Mouse (Mus musculus) megakaryocyte progenitor cell, adult 5-6 weeks (primary cell): ENCODE measurements at regions not wholly inside any gene's neighbourhood (a gene's known extent, or its start where the extent isn't known, plus 50 kb on each side); places are given as distances from the start of the nearest gene placed in this dataset.

Experiments used
- ATAC-seq: replicated peaks from 2 replicates; pipeline ENCODE4 v1.8.0; 2016; ENCODE audit warnings: mild to moderate bottlenecking, moderate TSS enrichment, inconsistent platforms; ENCODE audit not compliant: poor library complexity

DNA sequence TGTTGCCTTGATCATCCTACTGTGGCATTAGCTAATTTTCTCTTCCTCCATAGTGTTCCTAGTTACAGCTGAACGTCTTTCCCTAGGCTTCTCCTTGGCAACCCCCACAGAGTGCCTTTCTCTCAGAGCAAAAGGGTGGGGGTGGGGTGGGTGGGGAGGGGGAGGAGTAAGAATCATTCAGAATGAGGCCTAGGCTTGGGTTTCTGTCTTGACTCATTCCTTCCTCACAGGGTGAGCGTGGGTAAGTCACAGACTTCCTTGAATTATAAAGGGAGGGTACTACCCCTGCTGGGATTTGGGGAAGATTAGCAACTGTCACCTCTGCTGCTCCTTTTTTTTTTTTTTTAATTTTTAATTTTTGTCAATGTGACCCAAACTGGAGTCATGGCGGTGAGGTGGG lies 114.5 kb downstream of the Dhx35 start:
- ATAC-seq, result no peak

DNA sequence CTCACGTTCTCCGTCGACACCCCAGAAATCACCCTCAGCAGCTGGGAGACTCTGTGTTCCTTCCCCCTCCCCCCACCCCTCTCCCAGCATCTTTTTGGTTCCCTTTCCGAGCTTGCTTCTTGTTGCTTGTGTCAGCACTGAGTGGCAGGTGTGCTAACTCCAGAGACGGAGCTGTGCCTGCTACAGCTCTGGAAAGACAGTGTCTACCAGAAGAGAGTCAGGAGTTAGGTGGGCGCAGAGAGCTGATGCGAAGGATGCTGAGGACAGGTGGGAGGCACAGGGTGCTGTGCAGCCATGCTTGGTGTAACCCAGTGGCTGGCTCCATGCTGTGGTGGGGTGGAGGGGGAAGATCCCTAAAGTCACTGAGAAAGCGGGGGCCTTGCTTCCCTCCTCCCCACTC lies 115.7 kb downstream of the Dhx35 start:
- ATAC-seq, result no peak

DNA sequence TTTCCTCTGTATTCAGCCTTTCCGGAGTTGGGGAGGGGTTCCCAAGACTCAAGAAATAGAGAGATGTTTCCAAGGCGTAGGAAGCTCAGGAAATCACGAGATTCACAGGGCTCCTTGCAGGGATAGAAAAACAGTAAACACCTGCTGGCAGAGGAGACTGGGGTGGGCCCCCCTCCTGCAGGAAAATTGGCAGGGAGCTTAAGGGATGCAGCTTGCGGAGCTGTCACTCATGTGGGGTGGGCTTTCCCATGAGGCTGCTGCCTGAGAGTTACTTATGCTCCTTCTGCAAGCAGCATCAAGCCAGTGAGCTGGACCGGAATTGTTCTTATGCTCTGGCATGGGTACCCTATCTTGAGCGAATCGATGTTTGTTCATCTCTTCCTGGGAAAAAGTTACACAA lies 116.6 kb downstream of the Dhx35 start:
- no peak for ATAC-seq

DNA sequence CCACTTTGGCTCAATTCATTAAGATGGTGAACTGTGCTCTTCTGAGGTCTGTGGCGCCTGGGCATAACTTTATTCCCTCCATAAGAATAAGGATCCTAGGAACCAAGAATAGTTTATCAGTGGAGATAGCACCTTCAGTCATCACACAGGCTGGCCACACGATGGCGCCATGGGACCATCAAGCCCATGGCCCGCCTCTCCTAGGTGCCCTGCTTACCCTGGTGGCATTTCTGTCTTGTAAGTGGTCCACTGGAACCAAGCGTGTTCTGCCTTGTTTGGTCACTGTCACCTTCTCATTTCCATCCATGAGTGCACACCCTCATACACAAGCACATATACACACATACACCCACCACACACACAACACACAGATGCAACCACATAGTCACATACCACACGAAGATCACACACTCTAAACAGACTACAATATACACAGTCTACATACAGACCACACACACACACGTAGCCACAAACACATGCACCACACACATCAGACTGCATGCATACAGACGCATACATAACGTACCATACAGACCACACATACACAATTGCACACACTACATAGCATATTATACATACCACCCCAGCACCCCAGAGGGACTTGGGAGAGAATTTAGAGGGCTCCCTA lies 118.1 kb downstream of the Dhx35 start:
- ATAC-seq, result peak; percentile 91

DNA sequence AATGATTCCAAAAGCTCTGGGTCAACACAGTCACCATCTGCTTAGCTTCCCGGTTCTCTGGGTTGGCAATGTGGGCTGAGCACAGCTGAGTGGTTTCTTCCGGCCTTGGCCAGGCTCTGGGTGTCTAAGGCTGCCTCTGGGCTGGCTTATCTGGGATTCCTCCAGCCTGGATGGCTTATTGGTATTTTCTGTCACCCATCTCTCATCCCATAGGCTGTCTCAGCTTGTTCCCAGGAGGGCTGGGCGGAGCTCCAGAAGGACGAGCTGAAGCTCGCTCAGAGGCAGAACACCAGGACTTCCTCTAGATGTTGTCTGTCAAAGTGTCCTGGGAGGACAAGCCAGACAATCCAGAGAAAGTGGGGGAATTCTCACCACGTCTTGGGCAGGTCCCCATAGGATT lies 122.8 kb downstream of the Dhx35 start:
- no peak for ATAC-seq

DNA sequence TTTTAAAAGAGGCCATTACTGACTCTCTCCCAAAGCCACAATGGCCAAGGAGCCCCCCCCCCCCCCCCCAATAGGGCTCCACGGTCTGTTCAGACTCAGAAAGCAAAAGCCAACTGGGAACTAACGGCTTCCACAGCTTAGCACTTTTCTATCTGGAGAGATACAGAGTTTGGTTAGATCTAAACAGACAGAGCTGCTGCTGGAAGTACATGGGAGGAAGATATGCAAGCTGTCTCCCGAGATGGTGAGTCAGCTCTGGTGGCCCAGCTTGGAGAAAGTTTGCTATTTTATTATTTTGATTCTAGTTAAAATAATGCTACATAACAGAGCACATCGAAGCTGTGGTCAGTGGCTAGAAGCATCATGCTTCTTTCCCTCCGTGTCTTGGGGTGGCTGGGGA lies 123.7 kb downstream of the Dhx35 start:
- ATAC-seq, result no peak

DNA sequence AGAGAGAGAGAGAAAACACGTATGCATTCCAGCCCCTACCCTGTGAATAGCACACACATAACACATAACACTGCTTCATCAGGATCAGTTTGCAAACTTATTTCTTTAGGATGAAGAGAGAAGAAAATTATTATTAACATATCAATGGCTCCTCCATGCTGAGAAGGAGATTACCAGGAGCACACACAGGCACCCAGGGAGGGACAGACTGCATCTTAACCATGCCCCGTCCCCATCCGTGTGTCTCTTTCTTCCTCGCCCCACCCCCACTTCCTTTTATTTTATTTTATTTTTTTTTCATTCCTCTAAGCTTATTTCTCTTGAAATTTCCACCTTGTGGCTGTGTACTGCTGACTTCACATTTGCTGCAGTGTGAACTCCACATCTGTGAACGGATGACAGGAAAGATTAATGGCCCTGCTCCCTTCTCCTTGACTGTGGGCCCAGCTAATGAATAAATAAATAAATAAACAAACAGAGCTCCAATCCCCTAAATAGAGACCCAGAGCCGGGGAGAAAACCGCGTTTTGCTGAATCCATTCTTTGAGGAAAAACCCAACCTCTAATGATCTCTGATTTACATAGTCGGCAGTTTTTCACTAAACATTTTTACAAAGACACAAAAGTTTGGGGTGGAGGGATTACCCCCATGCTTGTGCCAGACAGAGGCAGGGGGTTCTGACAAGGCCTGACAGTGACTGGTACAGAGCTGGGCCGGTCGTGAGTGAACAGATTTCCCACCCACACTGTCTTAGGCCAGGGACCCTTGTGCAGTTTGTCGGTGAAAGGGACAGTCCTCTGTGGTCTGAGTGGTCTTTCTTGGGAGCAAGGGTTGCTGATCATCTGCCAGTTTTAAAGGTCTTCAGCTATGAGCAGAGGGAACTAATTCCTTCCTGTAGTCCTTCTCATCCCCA lies 127.0 kb downstream of the Dhx35 start:
- ATAC-seq, result no peak

DNA sequence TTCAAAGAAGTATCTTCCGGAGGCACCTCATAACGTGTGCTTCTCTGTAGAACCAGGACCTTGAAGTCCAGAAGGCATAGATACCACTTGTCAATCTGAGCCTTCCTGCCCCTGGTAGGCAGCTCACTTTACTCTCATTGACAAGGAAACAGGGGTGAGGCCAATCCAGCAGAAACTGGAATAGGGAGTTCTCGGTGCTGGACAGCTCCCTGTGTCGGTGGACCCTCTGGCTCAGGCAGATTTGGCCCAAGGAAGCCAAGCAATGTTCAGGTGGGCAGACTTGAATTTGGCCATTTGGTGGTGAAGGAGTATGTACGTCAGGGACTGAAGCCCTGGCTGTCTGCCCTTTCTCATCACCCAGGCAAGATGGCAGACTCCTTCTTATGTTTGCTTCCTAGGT lies 128.2 kb downstream of the Dhx35 start:
- ATAC-seq, result no peak

DNA sequence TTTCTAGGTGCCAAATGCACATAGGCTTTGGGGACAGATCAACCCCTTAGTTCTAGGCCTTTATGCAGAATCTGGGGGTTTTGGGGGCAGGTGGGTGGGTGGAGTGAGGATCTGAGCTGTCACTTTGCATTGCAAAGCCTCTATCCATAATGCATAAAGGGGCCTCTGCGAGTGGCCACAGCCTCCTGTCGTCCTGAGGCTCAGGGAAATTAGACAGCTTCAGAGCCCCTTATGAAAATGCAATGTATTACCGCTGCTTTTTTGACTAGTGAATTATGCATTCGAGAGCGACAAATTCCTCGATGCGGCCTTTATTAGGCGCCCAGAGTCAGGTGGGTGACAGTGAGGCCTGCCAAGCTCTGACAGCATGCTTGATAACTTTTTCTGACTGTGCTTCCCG lies 134.9 kb downstream of the Dhx35 start:
- no peak for ATAC-seq

DNA sequence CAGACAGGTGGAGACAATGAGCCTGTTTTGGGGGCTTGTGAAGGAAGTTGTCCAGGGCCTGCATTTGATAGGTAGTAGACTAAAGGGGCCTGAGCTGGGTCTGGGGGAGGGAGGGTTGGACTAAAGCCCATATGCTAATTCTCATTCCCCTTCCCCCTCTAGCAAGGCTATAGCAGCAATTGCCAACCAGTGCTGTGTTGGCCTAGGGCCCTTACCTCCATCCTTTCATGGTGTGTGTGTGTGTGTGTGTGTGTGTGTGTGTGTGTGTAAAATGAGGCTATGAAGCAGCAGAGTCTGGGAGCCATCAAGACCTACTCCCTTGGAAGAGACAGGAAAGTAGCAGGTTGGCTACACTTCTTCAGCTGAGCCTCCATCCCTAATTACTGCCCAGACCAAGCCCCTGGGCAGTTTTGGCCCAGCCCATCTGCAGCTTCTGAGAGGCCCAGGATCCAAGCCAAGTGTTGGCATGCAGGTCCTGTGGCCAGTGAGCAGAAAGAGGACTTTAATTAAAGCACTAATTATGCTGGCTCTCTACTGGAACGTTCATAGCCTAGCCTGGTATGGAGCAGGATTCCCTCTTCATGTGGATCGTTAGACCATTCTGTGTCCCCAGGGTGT lies 143.4 kb downstream of the Dhx35 start:
- ATAC-seq, result no peak

DNA sequence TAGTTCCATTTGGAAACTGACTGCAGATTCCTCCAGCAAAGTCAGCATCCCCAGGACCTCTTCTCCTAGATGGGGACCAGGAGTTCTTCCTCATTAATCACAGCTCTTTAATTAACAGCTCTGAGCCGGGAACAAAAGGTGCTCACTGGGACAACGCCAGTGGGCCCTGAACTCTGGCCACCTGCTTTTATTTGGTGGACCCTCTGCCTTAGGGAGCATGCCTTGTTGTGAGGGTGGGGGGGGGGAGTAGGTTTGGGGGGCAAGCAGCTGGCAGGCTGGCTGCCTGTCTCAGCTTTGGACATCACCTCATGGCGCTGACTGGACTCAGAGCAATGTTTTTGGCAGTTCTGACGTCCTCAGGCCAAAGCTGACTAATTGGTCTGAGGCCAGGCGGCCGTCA lies 154.8 kb downstream of the Dhx35 start:
- no peak for ATAC-seq

DNA sequence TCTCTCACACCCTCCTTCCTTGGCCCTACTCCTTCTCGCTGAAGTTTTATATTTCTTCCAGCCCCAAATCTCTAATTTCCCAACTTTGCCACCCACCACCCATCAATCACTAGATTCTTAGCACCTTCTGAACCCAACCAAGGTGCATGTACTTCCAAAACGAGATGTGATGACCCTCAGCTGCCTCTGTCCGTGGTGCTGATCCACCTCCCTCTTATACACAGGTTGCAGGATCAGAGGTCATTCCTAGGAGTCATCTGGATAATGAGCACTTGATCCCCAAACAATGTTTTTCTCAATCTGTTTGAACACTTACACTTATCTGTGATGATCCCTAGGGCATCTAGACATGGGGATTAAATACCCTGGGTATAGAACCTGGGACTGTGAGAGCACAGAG lies 156.5 kb downstream of the Dhx35 start:
- ATAC-seq, result no peak

DNA sequence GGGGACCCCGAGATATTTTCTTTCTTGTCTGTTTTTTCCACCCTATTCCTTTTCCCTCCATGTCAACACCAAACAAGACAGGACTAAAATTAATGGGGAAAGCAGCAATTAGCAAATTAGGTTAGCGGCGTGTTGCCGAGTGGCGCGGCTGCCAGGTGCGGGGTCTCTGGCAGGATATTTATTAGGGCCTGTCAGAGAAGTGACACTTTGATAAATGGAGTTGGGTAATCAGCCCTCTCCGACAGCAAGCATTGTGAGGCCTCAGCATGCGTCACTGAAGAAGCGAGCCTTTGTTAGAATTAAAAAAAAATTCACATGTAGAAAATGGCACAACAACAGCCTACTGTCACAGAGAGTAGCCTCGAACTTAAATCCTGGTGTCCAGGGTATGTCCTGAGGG lies 162.3 kb downstream of the Dhx35 start:
- no peak for ATAC-seq

DNA sequence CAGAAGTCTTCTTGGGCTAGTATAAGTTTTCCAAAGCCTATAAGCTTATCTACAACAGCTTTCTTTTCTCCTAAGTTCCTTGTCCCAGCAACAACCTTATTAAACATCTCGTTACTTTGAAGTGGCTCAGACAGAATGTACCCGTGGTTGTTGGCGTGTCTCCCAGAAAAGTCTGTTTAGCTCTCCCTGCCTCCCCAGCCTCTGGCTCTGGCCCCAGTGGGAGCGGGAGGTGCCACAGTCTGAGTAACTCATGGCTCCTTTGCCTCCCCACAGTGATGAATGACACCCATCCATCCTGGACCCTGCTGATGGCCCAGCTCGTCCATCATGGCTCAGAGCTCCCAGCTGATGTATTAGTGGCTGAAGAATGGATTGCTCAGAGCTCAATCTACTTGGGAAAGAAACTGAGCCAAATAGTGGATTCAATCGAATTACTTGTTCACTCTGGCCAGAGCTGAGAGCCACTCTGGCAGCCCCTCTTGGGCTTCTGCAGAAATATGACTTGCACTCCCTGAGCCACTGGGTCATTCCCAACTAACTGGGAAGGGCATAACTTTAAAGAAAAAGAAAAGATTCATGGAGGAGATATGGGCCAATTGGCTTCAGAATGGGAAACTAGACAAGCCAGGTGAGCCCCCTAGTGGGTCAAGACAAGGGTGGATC lies 170.5 kb downstream of the Dhx35 start:
- ATAC-seq, result no peak

DNA sequence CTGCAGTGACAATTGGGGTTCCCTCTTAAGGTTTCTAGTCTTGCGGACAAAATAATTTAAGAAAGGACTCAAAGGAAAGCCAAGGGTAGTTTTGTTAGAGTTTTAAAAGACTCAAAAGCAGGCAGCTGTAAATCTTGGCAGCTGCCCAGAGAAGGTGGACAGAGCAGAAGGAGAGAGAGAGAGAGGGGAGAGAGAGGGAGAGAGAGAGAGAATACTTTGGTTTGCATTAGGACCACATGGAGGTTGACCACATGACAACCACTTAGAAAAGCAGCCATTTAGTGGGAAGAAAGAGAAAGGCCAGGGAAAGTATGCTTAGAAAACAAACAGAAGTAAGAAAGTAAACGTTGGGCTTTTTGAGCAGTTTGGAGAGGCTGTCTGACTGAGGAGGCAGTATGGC lies 177.6 kb downstream of the Dhx35 start:
- no peak for ATAC-seq

DNA sequence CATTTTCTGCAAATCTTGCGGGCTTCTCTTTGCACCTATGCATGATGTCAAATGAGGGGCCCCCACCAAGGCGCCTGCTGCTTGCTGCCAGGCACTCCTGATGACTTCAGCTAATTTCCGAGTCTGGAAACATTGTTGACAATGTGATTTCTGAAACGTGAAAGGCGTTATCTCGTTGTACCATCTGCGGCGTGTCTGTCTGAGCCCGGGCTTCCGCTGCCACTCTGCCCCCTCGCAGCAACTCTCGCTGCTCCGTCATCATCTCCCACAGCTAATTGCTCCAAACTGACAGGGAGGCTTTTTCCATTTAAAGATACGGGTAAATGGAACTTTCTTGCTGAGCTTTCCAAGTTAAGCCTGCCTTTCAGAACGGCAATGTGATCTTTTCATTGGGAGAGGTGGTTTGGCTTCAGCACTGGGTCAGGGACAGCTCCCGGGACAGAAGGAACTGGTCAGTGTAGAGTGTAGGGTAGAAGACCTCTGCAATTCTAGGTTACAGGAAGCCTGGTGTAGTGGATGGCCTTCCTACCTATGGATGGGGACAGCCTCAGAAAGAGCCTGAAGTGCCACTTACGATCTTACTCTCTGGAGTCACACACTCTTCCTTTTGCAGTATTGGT lies 191.0 kb downstream of the Dhx35 start:
- ATAC-seq, result no peak

DNA sequence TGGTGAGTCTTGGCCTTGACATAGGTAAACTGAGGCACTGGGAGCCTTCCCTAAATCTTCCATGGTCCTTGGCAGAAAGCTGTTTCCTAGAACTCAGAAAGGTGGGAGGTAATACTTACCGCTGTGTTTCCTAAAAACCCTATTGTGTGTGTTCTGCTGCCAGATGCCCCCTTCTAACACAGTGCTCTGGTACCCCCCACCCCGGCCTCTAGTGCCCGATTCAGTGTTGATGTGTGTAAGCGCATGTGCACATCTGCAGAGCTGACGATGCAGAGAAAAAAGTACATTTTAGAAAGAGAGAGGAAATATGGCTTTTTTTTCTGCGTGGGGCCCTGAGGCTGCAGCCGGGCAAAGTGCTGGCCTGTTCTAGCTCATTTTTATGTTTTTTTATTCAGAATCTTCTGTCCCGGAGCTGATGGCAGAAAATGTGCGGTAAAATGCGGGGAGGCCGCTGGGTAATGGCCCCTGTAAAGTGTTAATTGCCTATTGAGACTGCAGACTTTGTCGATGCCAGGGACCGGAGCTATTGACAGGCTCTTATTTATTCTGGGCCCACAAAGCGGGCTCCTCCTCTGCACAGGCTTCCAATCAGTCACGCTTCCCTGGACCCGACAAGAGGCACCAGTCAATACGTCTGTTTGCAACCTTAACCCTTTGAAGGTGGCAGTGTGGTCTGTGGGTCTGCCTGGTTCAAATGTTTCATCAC lies 208.0 kb downstream of the Dhx35 start:
- no peak for ATAC-seq

DNA sequence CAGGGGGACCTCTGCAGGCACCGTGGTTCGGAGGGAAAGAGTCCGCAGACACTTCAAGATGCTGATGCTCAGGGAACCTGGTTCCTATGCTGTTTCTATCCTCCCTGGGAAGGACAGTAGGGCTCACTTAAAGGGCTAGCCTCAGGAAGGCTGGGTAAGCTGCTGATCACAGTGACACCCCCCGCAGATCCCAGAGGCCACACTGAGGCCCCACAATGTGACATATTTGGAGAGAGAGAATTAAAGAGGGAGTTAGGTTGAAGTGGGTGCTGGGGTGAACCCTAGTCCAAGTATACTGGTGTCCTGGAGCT lies 208.5 kb downstream of the Dhx35 start:
- no peak for ATAC-seq

DNA sequence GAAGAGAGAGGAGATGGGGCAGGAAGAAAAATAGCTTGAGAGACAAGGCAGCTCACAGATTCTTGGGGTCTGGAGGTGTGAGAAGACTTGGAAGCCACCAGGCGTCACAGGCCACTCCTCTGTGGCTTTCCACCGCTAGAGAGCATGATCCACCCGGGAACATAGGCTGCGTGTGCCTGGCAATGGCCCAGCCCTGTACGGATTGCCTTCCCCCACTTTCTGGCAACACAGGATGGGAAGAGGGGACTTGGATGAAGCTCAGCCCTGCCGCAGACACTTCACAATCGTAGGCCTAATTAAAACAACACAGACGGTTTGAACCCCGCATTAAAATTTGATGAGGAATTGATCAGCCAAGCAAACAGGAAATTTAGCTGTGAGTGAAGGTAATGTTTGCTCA lies 209.8 kb downstream of the Dhx35 start:
- ATAC-seq, result no peak

DNA sequence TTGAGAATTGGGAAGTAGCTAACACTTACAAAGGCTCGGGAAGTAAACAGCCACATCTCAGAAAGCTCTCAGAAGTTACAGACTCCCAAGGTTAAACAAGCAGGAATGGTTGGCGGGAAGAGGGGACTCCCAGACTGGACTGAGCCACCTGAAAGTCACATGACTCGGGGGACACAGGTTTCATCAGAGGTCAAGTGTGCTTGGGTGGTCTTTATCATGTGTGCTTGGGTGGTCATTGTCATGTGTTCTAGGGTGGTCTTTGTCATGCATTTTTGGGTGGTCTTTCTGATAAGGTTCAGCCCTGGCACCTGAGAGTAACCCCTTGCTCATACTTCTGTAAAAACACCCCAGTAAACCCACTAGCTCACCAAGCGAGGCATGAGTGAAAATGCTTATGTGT lies 218.1 kb downstream of the Dhx35 start:
- no peak for ATAC-seq

DNA sequence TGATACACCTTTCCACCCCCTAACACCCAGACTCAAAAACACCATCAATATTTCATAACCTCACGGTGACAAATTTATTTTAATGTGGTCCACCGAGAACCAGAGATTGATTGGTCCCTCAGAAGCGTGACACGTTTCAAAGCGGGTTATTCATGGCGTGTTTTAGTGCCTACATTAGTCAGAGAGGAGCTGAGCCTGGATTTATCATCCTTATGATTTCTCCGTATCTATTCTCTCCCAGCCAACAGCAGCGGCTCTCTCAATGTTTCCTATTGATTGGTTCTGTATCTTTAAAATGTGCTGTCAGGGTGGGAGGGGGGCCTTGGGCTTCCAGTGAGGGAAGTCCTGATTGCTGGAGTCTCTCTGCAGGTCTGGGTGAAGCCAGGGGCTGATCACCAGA lies 219.9 kb downstream of the Dhx35 start:
- ATAC-seq, result no peak
